Mouse (Mus musculus): ENCODE data around the gene Fgfr2.

DNA sequence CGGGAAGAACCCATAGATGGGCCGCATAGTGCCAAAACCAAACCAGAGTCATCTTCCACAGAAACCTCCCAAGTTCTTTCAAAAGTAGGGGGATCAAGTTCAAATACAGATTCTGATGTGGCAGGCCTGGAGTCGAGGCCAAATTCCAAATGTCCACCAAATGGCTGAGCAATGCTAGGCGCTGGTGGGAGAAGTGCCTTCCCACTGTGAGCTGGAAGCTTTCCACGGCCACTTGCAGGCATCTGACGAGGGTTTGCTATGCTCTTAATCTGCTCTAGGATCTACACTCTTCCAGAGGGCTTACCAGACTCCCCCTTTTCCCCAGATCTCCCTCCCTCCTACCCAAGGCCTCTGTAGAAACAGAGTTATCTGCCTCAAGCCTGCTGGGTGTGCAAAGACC lies 376.1 kb downstream of the Fgfr2 start:
- no peak for TF ChIP-seq POLR2A (IDR thresholded peaks at IDR 0.05; ENCODE audit: low read depth, low read length)
- no peak for TF ChIP-seq CTCF (conservative IDR thresholded peaks at IDR 0.05; ENCODE audit: insufficient read depth, insufficient read length, low read depth, low read length)

Measured in kidney, adult 2 months (tissue).